Mouse (Mus musculus) CH12.LX (cell line): ENCODE results near the gene H2-Q10. TPM values are rescaled to one million over a fixed set of nuclear protein-coding genes. Genes with fewer than 3 reads are reported as not detected.

Experiments used
- DNase-seq: peaks from one replicate; pipeline ENCODE4 v3.0.0-alpha.2; 2013; ENCODE audit errors: extremely low read depth
- H3K27ac ChIP-seq: 2 replicates; pipeline ENCODE4 v1.5.1; 2012; ENCODE audit warnings: low read depth, mild to moderate bottlenecking, control low read depth, moderate library complexity; ENCODE audit not compliant: insufficient read depth
- H3K27me3 ChIP-seq: replicated peaks from 2 replicates; pipeline ENCODE3; 2012; ENCODE audit warnings: inconsistent platforms
- H3K36me3 ChIP-seq, 2 experiments: replicated peaks in 1 of 2; 2 replicates each; pipeline versions ENCODE3 to v1.6.1; 2012; ENCODE audit warnings: inconsistent platforms in 1 of 2, low read length in 1 of 2, mild to moderate bottlenecking in 1 of 2, mixed read lengths in 1 of 2, moderate library complexity in 1 of 2; ENCODE audit not compliant: control insufficient read depth in 1 of 2, insufficient read depth in 1 of 2
- H3K4me1 ChIP-seq, 2 experiments: 2 replicates each; pipeline ENCODE4 v1.6.1; 2012; ENCODE audit warnings: inconsistent platforms in 1 of 2, moderate library complexity in 1 of 2; ENCODE audit not compliant: insufficient read depth in 2 of 2, control insufficient read depth in 1 of 2
- H3K4me2 ChIP-seq: 2 replicates; pipeline ENCODE4 v1.6.1; 2012; ENCODE audit warnings: low read depth, mild to moderate bottlenecking, control low read depth; ENCODE audit not compliant: poor library complexity, insufficient read depth, severe bottlenecking
- H3K4me3 ChIP-seq, 3 experiments: fragments of 150-350 bp in 1 of 3; sonication (generic) in 1 of 3; replicated peaks in 1 of 3; 2 replicates each; pipeline versions ENCODE3 to v1.5.1; 2011 to 2012; ENCODE audit warnings: low read depth in 2 of 3, low read length in 2 of 3, mild to moderate bottlenecking in 2 of 3, moderate library complexity in 2 of 3, control low read depth in 1 of 3, improper control_type of control experiment in 1 of 3, inconsistent platforms in 1 of 3, mixed read lengths in 1 of 3; ENCODE audit not compliant: poor library complexity in 1 of 3
- H3K79me2 ChIP-seq: replicated peaks from 2 replicates; pipeline ENCODE4 v1.6.1; 2012; ENCODE audit warnings: mild to moderate bottlenecking, moderate library complexity; ENCODE audit not compliant: control insufficient read depth, poor library complexity, insufficient read depth, severe bottlenecking; ENCODE audit errors: extremely low read depth
- H3K9ac ChIP-seq: 2 replicates; pipeline ENCODE4 v1.6.1; 2012; ENCODE audit warnings: low read depth, mild to moderate bottlenecking, control low read depth, moderate library complexity; ENCODE audit not compliant: insufficient read depth
- H3K9me3 ChIP-seq: replicated peaks from 2 replicates; pipeline ENCODE3; 2012; ENCODE audit warnings: low read length, inconsistent platforms, mixed read lengths
- CHD1 ChIP-seq: IDR thresholded peaks from 2 replicates; pipeline ENCODE4 v1.6.1; 2012; ENCODE audit warnings: low read depth, low read length, improper control_type of control experiment, inconsistent platforms
- CTCF ChIP-seq, 2 experiments: IDR thresholded peaks in 1 of 2; conservative IDR thresholded peaks in 1 of 2; 2 replicates each; pipeline ENCODE4 v1.5.1; 2011 to 2012; ENCODE audit warnings: low read depth in 2 of 2, low read length in 2 of 2, improper control_type of control experiment in 1 of 2, inconsistent platforms in 1 of 2, mild to moderate bottlenecking in 1 of 2, moderate library complexity in 1 of 2
- E2F4 ChIP-seq: IDR thresholded peaks from 2 replicates; pipeline ENCODE4 v1.6.1; 2011; ENCODE audit warnings: low read depth, low read length, improper control_type of control experiment; ENCODE audit not compliant: insufficient replicate concordance
- ELF1 ChIP-seq: IDR thresholded peaks from 2 replicates; pipeline ENCODE4 v1.6.1; 2014; ENCODE audit warnings: low read depth, mild to moderate bottlenecking, inconsistent platforms, low read length, improper control_type of control experiment
- ETS1 ChIP-seq: conservative IDR thresholded peaks from 2 replicates; pipeline ENCODE4 v1.6.1; 2012; ENCODE audit warnings: low read depth, mild to moderate bottlenecking, inconsistent platforms, low read length, improper control_type of control experiment, moderate library complexity
- HCFC1 ChIP-seq: IDR thresholded peaks from 2 replicates; pipeline ENCODE4 v1.6.1; 2012; ENCODE audit warnings: low read depth, mild to moderate bottlenecking, inconsistent platforms, low read length, improper control_type of control experiment
- IRF4 ChIP-seq: IDR thresholded peaks from 2 replicates; pipeline ENCODE4 v1.6.1; 2014; ENCODE audit warnings: low read depth, mild to moderate bottlenecking, inconsistent platforms, low read length, improper control_type of control experiment
- JUN ChIP-seq: IDR thresholded peaks from 2 replicates; pipeline ENCODE4 v1.6.1; 2011; ENCODE audit warnings: low read depth, mild to moderate bottlenecking, low read length, improper control_type of control experiment, moderate library complexity; ENCODE audit not compliant: insufficient read depth
- JUND ChIP-seq: conservative IDR thresholded peaks from 2 replicates; pipeline ENCODE4 v1.6.1; 2011; ENCODE audit warnings: low read depth, low read length, improper control_type of control experiment
- MAFK ChIP-seq: IDR thresholded peaks from 2 replicates; pipeline ENCODE4 v1.6.1; 2011; ENCODE audit warnings: low read length, improper control_type of control experiment; ENCODE audit not compliant: insufficient replicate concordance
- MAZ ChIP-seq: IDR thresholded peaks from 2 replicates; pipeline ENCODE4 v1.6.1; 2012; ENCODE audit warnings: low read depth, mild to moderate bottlenecking, inconsistent platforms, low read length, improper control_type of control experiment, moderate library complexity
- MEF2A ChIP-seq: IDR thresholded peaks from 2 replicates; pipeline ENCODE4 v1.6.1; 2014; ENCODE audit warnings: low read depth, mild to moderate bottlenecking, inconsistent platforms, low read length, improper control_type of control experiment, borderline replicate concordance
- MXI1 ChIP-seq: IDR thresholded peaks from 2 replicates; pipeline ENCODE4 v1.6.1; 2011; ENCODE audit warnings: mild to moderate bottlenecking, low read depth, low read length, improper control_type of control experiment
- NELFE ChIP-seq: IDR thresholded peaks from 2 replicates; pipeline ENCODE4 v1.6.1; 2011; ENCODE audit warnings: low read depth, low read length, improper control_type of control experiment
- POLR2AphosphoS2 ChIP-seq: IDR thresholded peaks from 2 replicates; pipeline ENCODE4 v1.6.1; 2011; ENCODE audit warnings: low read depth, low read length, improper control_type of control experiment
- RAD21 ChIP-seq: IDR thresholded peaks from 2 replicates; pipeline ENCODE4 v1.6.1; 2011; ENCODE audit warnings: low read depth, mild to moderate bottlenecking, low read length, improper control_type of control experiment, moderate library complexity
- SMC3 ChIP-seq: IDR thresholded peaks from 2 replicates; pipeline ENCODE4 v1.6.1; 2011; ENCODE audit warnings: low read depth, low read length, improper control_type of control experiment
- UBTF ChIP-seq: IDR thresholded peaks from 2 replicates; pipeline ENCODE4 v1.6.1; 2012; ENCODE audit warnings: low read depth, mild to moderate bottlenecking, inconsistent platforms, low read length, improper control_type of control experiment, moderate library complexity
- dilution Hi-C: fragments of 300-500 bp; cut with MboI; formaldehyde crosslinking; loops from 2 replicates; pipeline ENCODE4 v1.14.3; 2020; ENCODE audit warnings: low sequenced_read_pairs; ENCODE audit not compliant: extremely low pct_unique_long_range_greater_than_20kb, extremely low pct_ligation_motif_present
- in situ Hi-C: fragments of 300-500 bp; cut with MboI; formaldehyde crosslinking; loops from 3 replicates; pipeline ENCODE4 v1.14.3; 2019; ENCODE audit warnings: low sequenced_read_pairs, low pct_ligation_motif_present, low pct_unique_long_range_greater_than_20kb, mixed read lengths
- polyA plus RNA-seq: library from polyadenylated mRNA; unstranded; fragments of >175 nt; gene quantifications from 2 replicates; pipeline ENCODE4 v1.2.1, GENCODE M21; 2012; ENCODE audit warnings: low read depth; ENCODE audit not compliant: insufficient read length
- total RNA-seq, 2 experiments: library from RNA; depleted of rRNA; stranded (reverse); fragments of 300-350 nt in 1 of 2; fragments of >200 nt in 1 of 2; gene quantifications; 2 replicates each; pipeline ENCODE4 v1.2.3; 2012 to 2014

Gene H2-Q10
- total and polyA plus RNA-seq, 3 experiments: 0.62 to 60.0 (median 2.4) TPM

DNA sequence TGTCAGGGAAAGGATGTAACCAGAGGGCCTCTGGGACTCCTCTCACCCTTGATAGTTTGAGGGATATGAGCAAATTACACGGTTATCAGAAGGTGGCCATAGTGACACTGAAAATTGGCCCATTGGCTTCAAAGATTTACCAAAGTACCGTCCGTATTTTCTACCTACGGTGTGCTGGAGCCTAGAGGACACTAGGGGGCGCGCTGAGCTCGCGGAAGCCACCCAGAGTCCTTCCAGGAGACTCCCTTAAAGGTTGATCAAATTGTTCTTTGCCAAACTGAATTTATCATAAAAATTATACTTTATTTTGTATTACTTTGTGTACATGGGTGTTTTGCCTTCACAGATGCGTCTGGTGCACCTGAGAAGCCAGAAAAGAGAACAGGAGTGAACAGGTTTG lies 14.2 kb downstream of the H2-Q10 start:
- Histone ChIP-seq H3K79me2 (no peaks in the 10 kb centered on the region), H3K9ac (no peak overlapping the region), H3K4me3 (peak overlapping the region in 1 of 3 experiments; percentile 3), H3K36me3 (no peaks in the 10 kb centered on the region), H3K9me3 (no peaks in the 10 kb centered on the region), H3K4me2 (peak overlapping the region; percentile 44), H3K4me1 (peaks cover 0 to 3% of the 10 kb centered on the region in 2 experiments; a peak in 1 of 4 replicates), H3K27me3 (no peaks in the 10 kb centered on the region), H3K27ac (no peak overlapping the region)
- TF ChIP-seq MEF2A: no peak
- no peak for TF ChIP-seq ETS1
- no peak for TF ChIP-seq POLR2AphosphoS2
- TF ChIP-seq MAZ: no peak
- no peak for TF ChIP-seq NELFE
- TF ChIP-seq MXI1: no peak
- TF ChIP-seq SMC3: peak; percentile 78
- no peak for TF ChIP-seq CHD1
- TF ChIP-seq HCFC1: no peak
- no peak for TF ChIP-seq ELF1
- no peak for TF ChIP-seq E2F4
- no peak for TF ChIP-seq MAFK
- peak; percentile 82 to 98 for TF ChIP-seq CTCF (conservative IDR thresholded peaks at IDR 0.05 in 1 of 2, IDR thresholded peaks at IDR 0.05 in 1 of 2; ENCODE audit: low read depth in 2 of 2, low read length in 2 of 2)
- TF ChIP-seq IRF4: no peak
- TF ChIP-seq JUN: no peak
- no peak for TF ChIP-seq UBTF
- TF ChIP-seq RAD21: peak; percentile 95
- no peak for TF ChIP-seq JUND
- peak; percentile 50 for DNase-seq
- dilution Hi-C loops: no loop called here
- in situ Hi-C loops: no loop called here

DNA sequence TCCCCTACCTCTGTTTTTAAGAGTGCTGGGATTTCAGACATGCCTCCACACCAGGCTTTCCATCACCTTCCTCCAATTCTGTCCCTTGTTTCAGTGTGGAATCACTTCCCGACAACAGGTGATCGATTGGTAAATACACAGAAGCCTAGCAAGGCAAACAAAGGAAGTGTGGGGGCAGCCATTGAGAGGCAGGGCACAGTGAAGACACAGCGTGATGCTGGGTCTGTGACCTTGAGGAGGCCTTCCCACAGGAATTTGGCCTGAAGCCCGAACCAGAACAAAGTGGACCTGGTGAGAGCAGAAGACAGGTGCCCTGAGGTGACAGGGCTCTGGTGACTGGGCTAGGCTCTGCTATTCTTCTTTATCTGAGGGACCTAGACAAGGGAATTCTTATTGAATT lies 15.8 kb downstream of the H2-Q10 start:
- Histone ChIP-seq H3K79me2 (no peaks in the 10 kb centered on the region), H3K4me2 (no peak overlapping the region), H3K27me3 (no peaks in the 10 kb centered on the region), H3K27ac (no peak overlapping the region), H3K4me1 (peaks cover 0 to 3% of the 10 kb centered on the region in 2 experiments; a peak in 1 of 4 replicates), H3K9me3 (no peaks in the 10 kb centered on the region), H3K9ac (no peak overlapping the region), H3K36me3 (no peaks in the 10 kb centered on the region), H3K4me3 (no peak overlapping the region)
- no peak for TF ChIP-seq E2F4
- no peak for TF ChIP-seq MAZ
- in situ Hi-C loops: no loop called here
- dilution Hi-C loops: no loop called here
- no peak for DNase-seq
